Mouse (Mus musculus): ENCODE measurements around the gene Gpr182.

DNA sequence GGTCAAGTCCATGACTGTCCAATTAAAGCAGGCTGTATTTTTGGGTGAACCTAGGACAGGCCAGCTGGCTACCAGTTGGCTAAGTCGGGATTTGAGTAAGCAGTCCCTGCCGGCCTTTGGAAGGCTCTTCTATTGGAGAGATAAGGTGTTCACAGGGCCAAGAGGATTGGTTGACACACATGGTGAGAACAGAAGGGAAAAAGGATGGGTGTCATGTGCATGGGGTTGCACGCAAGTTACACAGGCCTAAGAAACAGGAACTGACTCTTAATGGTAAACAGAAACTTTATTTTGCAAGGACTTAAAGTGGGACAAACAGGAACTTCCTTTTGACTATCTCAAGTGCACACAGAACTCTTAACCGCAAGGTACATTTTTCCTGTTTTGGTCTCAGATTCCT lies 14.6 kb downstream of the Gpr182 start:
- TF ChIP-seq POLR2A (IDR thresholded peaks at IDR 0.05; ENCODE audit: low read depth, low read length), result no peak
- no peak for TF ChIP-seq CTCF (IDR thresholded peaks at IDR 0.05; ENCODE audit: extremely low read depth, insufficient read depth, insufficient read length, insufficient replicate concordance)
